Mouse (Mus musculus): ENCODE data around the gene Fgfr2.

GRCm38 (mm10) chr7:130230034-130230433, 2893.1 kb downstream of the Fgfr2 start:
- TF ChIP-seq CTCF (IDR thresholded peaks at IDR 0.05) = no peak
- no peak for TF ChIP-seq EP300 (IDR thresholded peaks at IDR 0.05)
